Mouse (Mus musculus): ENCODE data around the gene Trp53bp2.

DNA sequence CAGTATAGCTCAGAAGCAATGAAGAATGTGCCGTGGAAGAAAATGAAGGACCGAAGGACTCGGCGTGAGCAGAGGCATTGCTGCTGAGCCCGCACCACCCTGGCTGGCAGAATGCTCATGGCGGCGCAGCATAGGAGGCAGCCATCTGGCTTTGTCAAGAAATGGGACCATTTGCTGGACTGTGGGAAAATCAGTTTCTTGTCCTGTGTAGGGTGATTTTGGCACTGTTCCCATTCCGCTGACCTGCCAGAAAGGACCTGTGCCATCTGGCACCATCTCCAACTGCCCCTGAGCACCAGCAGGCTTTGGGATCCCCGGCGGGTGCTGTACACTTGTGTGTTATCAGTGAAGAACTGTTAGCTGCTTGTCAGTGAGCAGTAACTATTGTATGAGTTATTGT, 52.8 kb downstream of the Trp53bp2 start:
- no peak for TF ChIP-seq CTCF (IDR thresholded peaks at IDR 0.05; ENCODE audit: low read depth, low read length)
- no peak for TF ChIP-seq POLR2A (IDR thresholded peaks at IDR 0.05; ENCODE audit: borderline replicate concordance, low read depth, low read length)
